Mouse (Mus musculus): Measurements from ENCODE around the gene Rsph14.

DNA sequence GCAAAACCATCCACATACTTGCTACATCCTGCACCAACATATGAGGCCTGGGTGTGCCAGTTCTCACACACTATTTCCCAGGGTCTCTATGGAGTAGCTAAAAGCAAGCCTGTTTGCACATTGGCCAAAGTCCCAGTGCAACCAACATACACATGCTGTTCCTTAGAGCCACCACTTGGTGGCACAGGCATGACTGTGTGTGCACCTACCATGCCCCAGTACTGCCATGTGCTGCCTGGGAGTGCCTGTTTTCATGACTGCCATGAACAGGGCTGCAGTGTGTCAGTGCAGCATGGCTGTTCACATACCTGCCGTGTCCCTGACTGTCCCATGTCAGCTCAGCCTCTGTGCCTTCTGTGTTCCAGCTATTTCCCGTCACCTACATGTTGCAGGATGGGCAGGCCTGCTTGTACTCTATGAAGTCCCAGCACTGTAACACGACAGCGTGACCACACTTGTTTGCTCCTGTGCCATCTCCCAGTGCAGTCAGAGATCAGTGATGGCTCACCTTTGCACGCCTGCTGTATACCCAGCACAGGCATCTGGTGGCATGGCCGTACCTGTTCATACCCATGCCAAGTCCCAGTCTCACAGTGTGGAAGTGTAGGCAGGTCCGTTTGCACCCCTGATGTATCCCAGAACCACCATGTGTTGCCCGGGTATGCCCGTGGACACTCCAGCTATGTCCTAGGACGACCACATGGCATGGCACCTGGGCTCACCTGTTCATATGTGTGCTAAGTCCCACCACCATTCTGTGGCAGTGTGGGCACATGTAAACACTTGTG, 95.2 kb downstream of the Rsph14 start:
- peak; percentile 82 for TF ChIP-seq CTCF (IDR thresholded peaks at IDR 0.05; ENCODE audit: low read depth)
- TF ChIP-seq EP300 (IDR thresholded peaks at IDR 0.05; ENCODE audit: low read depth): no peak
